Mouse (Mus musculus) hindbrain, postnatal 0 days (tissue): ENCODE results near the gene Rnase10. TPM values are rescaled to one million over a fixed set of nuclear protein-coding genes. Genes with fewer than 3 reads are reported as not detected.

Source experiments
- ATAC-seq: fragments of 200-750 bp; cut with Nextera tagmentation; 2 replicates; pipeline ENCODE4 v1.8.0; 2017; ENCODE audit warnings: mild to moderate bottlenecking, moderate TSS enrichment, moderate library complexity
- DNase-seq: peaks from one replicate; pipeline ENCODE4 v3.0.0-alpha.2; 2015; ENCODE audit warnings: low spot score
- H3K27ac ChIP-seq: fragments of 300-500 bp; sonication (generic); 2 replicates; pipeline ENCODE4 v1.5.1; 2014; ENCODE audit warnings: mild to moderate bottlenecking
- H3K27me3 ChIP-seq: fragments of 300-500 bp; sonication (generic); 2 replicates; pipeline ENCODE4 v1.6.1; 2014; ENCODE audit warnings: low read length, mixed read lengths; ENCODE audit not compliant: insufficient read depth
- H3K36me3 ChIP-seq: fragments of 300-500 bp; sonication (generic); 2 replicates; pipeline ENCODE4 v1.6.1; 2014; ENCODE audit warnings: low read length, mixed read lengths; ENCODE audit not compliant: insufficient read depth
- H3K4me1 ChIP-seq: fragments of 300-500 bp; sonication (generic); 2 replicates; pipeline ENCODE4 v1.6.1; 2014; ENCODE audit warnings: antibody characterized with exemption, low read length, mixed read lengths; ENCODE audit not compliant: insufficient read depth
- H3K4me2 ChIP-seq: fragments of 300-500 bp; sonication (generic); 2 replicates; pipeline ENCODE4 v1.6.1; 2014; ENCODE audit warnings: low read depth, mild to moderate bottlenecking, low read length, moderate library complexity, mixed read lengths
- H3K4me3 ChIP-seq: fragments of 300-500 bp; sonication (generic); 2 replicates; pipeline ENCODE4 v1.5.1; 2014; ENCODE audit warnings: low read length
- H3K9ac ChIP-seq: fragments of 300-500 bp; sonication (generic); replicated peaks from 2 replicates; pipeline ENCODE4 v1.6.1; 2014; ENCODE audit warnings: mild to moderate bottlenecking, low read length, moderate library complexity, mixed read lengths
- H3K9me3 ChIP-seq: fragments of 300-500 bp; sonication (generic); 2 replicates; pipeline ENCODE4 v1.6.1; 2016; ENCODE audit warnings: low read length, mixed read lengths
- CTCF ChIP-seq: IDR thresholded peaks from 2 replicates; pipeline ENCODE4 v1.5.1; 2016; ENCODE audit warnings: antibody characterized with exemption, control low read depth, low read depth
- WGBS: fragments of 180-500 bp; shearing (Covaris S2); extraction: QIAGEN DNeasy Blood & Tissue Kit; methylation state at CpG from one replicate; pipeline ENCODE4 v1.1.7; 2014; 5-methylcytosine and 5-hydroxymethylcytosine counted together
- polyA plus RNA-seq: library from polyadenylated mRNA; unstranded; fragments of >200 nt; fragmentation: Nextera tagmentation; extraction: Ambion mirVana; gene quantifications from 2 replicates; pipeline ENCODE4 v1.2.1, GENCODE M21; 2015
- total RNA-seq: library from RNA; depleted of rRNA; stranded (reverse); fragments of >200 nt; gene quantifications from 2 replicates; pipeline ENCODE4 v1.2.3, GENCODE M21; 2014; rRNA removed

Gene Rnase10
- total and polyA plus RNA-seq, 2 experiments from 2014 or later, result 0.21 TPM; not detected in 1

DNA sequence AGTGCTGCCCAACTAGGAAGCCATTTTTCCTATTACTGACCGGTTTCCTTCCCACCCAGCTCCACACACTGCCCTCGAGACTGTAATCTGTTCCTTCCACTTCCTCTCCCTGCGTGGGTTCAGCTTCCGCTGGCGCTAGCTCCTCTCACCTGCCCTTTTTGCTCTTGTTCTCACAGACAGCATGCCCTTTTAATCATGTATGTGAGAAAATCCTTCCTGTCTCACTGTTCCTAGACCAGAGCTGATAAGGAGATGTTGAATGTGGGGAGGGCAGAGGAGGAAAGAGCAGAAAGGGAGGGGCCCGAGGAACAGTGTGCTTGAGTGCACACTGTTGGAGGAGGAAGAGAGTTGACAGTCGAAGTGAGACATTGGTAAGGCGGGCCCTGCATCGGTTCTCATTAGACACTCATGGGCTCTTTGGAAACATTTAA is 49.9 kb downstream of the Rnase10 start, which contains the start of gene Rnase12:
Gene Rnase12, minus strand, starts transcription at position 261 of the 431 bp plus-strand sequence.
- no peak within 1 kb of the TSS for H3K27ac ChIP-seq
- TF ChIP-seq CTCF, result no peak
- no peak within 1 kb of the TSS for H3K4me2 ChIP-seq
- no peaks in the 10 kb centered on the region for H3K4me1 ChIP-seq
- no peaks in the 10 kb centered on the region for H3K36me3 ChIP-seq
- H3K27me3 ChIP-seq, result no peaks in the 10 kb centered on the region
- no peaks in the 10 kb centered on the region for H3K9me3 ChIP-seq
- WGBS, result 69% methylated on average over 9 of the region's 9 CpGs
- no peak for DNase-seq
- H3K4me3 ChIP-seq, result no peak within 1 kb of the TSS
- ATAC-seq, result no peak
- no peak within 1 kb of the TSS for H3K9ac ChIP-seq

Other genes with a start within 250 kb of the Rnase10 start
- gene Ttc5, start 222.2 kb upstream of the Rnase10 start, total RNA-seq, result 90.8 and 91.6 TPM in 2 replicates
- gene Ttc5, start 222.2 kb upstream of the Rnase10 start, polyA plus RNA-seq, result 95.3 and 95.8 TPM in 2 replicates
- gene Ccnb1ip1, start 200.0 kb upstream of the Rnase10 start, total RNA-seq, result not detected in 2 replicates
- gene Ccnb1ip1, start 200.0 kb upstream of the Rnase10 start, polyA plus RNA-seq, result 0.09 and 0.15 TPM in 2 replicates
- gene Parp2, start 199.9 kb upstream of the Rnase10 start, total RNA-seq, result 19.7 and 21.1 TPM in 2 replicates
- gene Parp2, start 199.9 kb upstream of the Rnase10 start, polyA plus RNA-seq, result 36.2 and 36.6 TPM in 2 replicates
- 4.3 and 5.6 TPM in 2 replicates for gene Tep1, start 137.2 kb upstream of the Rnase10 start, total RNA-seq
- gene Tep1, start 137.2 kb upstream of the Rnase10 start, polyA plus RNA-seq, result 3.4 and 3.5 TPM in 2 replicates
- 2.4 and 3.7 TPM in 2 replicates for gene Klhl33, start 110.2 kb upstream of the Rnase10 start, total RNA-seq
- 2.9 and 4.0 TPM in 2 replicates for gene Klhl33, start 110.2 kb upstream of the Rnase10 start, polyA plus RNA-seq
- 71.4 and 80.9 TPM in 2 replicates for gene Osgep, start 82.9 kb upstream of the Rnase10 start, total RNA-seq
- 72.4 and 82.7 TPM in 2 replicates for gene Osgep, start 82.9 kb upstream of the Rnase10 start, polyA plus RNA-seq
- 68.6 and 70.2 TPM in 2 replicates for gene Apex1, start 82.8 kb upstream of the Rnase10 start, total RNA-seq
- gene Apex1, start 82.8 kb upstream of the Rnase10 start, polyA plus RNA-seq, result 145 and 156 TPM in 2 replicates
- gene Pip4p1, start 76.9 kb upstream of the Rnase10 start, total RNA-seq, result 53.3 and 69.1 TPM in 2 replicates
- 102 and 103 TPM in 2 replicates for gene Pip4p1, start 76.9 kb upstream of the Rnase10 start, polyA plus RNA-seq
- 16.7 and 19.1 TPM in 2 replicates for gene Pnp, start 76.7 kb upstream of the Rnase10 start, total RNA-seq
- 17.5 and 18.2 TPM in 2 replicates for gene Pnp, start 76.7 kb upstream of the Rnase10 start, polyA plus RNA-seq
- gene Gm49342, start 63.2 kb upstream of the Rnase10 start, total RNA-seq, result 0.47 and 16.3 TPM in 2 replicates
- gene Gm49342, start 63.2 kb upstream of the Rnase10 start, polyA plus RNA-seq, result not detected in 2 replicates
- gene Pnp2, start 51.8 kb upstream of the Rnase10 start, total RNA-seq, result 1.2 TPM in 1 of 2 replicates, not detected in the other
- gene Pnp2, start 51.8 kb upstream of the Rnase10 start, polyA plus RNA-seq, result 1.2 and 1.3 TPM in 2 replicates
- gene Rnase9, start 34.1 kb downstream of the Rnase10 start, total RNA-seq, result not detected in 2 replicates
- not detected in 2 replicates for gene Rnase9, start 34.1 kb downstream of the Rnase10 start, polyA plus RNA-seq
- gene Rnase11, start 42.4 kb downstream of the Rnase10 start, total RNA-seq, result not detected in 2 replicates
- gene Rnase11, start 42.4 kb downstream of the Rnase10 start, polyA plus RNA-seq, result not detected in 2 replicates
- gene Rnase12, start 49.9 kb downstream of the Rnase10 start, total RNA-seq, result not detected in 2 replicates
- gene Rnase12, start 49.9 kb downstream of the Rnase10 start, polyA plus RNA-seq, result 0.29 TPM in 1 of 2 replicates, not detected in the other
- gene Olfr750, start 66.7 kb downstream of the Rnase10 start, total RNA-seq, result not detected in 2 replicates
- gene Olfr750, start 66.7 kb downstream of the Rnase10 start, polyA plus RNA-seq, result 0.05 and 0.14 TPM in 2 replicates
- gene Rnase4, start 83.3 kb downstream of the Rnase10 start, total RNA-seq, result 22.9 and 34.1 TPM in 2 replicates
- 17.6 and 19.0 TPM in 2 replicates for gene Rnase4, start 83.3 kb downstream of the Rnase10 start, polyA plus RNA-seq
- gene Ang, start 83.4 kb downstream of the Rnase10 start, total RNA-seq, result 0.18 and 1.9 TPM in 2 replicates
- 2.9 and 3.9 TPM in 2 replicates for gene Ang, start 83.4 kb downstream of the Rnase10 start, polyA plus RNA-seq
- gene Eddm3b, start 106.7 kb downstream of the Rnase10 start, total RNA-seq, result not detected in 2 replicates
- gene Eddm3b, start 106.7 kb downstream of the Rnase10 start, polyA plus RNA-seq, result not detected in 2 replicates
- 0.52 and 1.3 TPM in 2 replicates for gene Rnase6, start 116.2 kb downstream of the Rnase10 start, total RNA-seq
- gene Rnase6, start 116.2 kb downstream of the Rnase10 start, polyA plus RNA-seq, result 1.0 TPM in 2 replicates
- gene Rnase1, start 139.0 kb downstream of the Rnase10 start, total RNA-seq, result 0.16 and 0.18 TPM in 2 replicates
- 1.6 and 2.4 TPM in 2 replicates for gene Rnase1, start 139.0 kb downstream of the Rnase10 start, polyA plus RNA-seq
- not detected in 2 replicates for gene Rnase2b, start 154.5 kb downstream of the Rnase10 start, total RNA-seq
- gene Rnase2b, start 154.5 kb downstream of the Rnase10 start, polyA plus RNA-seq, result not detected in 2 replicates
- not detected in 2 replicates for gene Ang2, start 191.4 kb downstream of the Rnase10 start, total RNA-seq
- gene Ang2, start 191.4 kb downstream of the Rnase10 start, polyA plus RNA-seq, result not detected in 2 replicates
- not detected in 2 replicates for gene Ear14, start 195.6 kb downstream of the Rnase10 start, total RNA-seq
- gene Ear14, start 195.6 kb downstream of the Rnase10 start, polyA plus RNA-seq, result not detected in 2 replicates
- not detected in 2 replicates for gene Rnase2a, start 248.4 kb downstream of the Rnase10 start, total RNA-seq
- not detected in 2 replicates for gene Rnase2a, start 248.4 kb downstream of the Rnase10 start, polyA plus RNA-seq